Mouse (Mus musculus) heart, postnatal 0 days (tissue): ENCODE results near the gene Naaladl2. TPM values are rescaled to one million over a fixed set of nuclear protein-coding genes. Genes with fewer than 3 reads are reported as not detected.
"Not testable (repeated sequence)": the region's sequence is repeated elsewhere in the genome, so short reads cannot be mapped to it uniquely, and the experiment has no call there.

Source experiments
- ATAC-seq: fragments of 200-750 bp; cut with Nextera tagmentation; 2 replicates; pipeline ENCODE4 v1.8.0; 2017; ENCODE audit warnings: low read depth, moderate number of reproducible peaks, moderate library complexity; ENCODE audit not compliant: insufficient read depth
- DNase-seq: peaks from one replicate; pipeline ENCODE4 v3.0.0-alpha.2; 2016; ENCODE audit warnings: low spot score
- H3K27ac ChIP-seq: fragments of 300-500 bp; sonication (generic); 2 replicates; pipeline ENCODE4 v1.5.1; 2014; ENCODE audit warnings: low read depth, mild to moderate bottlenecking
- H3K27me3 ChIP-seq: fragments of 300-500 bp; sonication (generic); 2 replicates; pipeline ENCODE4 v1.6.1; 2014; ENCODE audit warnings: low read length, mixed read lengths; ENCODE audit not compliant: control insufficient read depth, insufficient read depth
- H3K36me3 ChIP-seq: fragments of 300-500 bp; sonication (generic); replicated peaks from 2 replicates; pipeline ENCODE4 v1.6.1; 2014; ENCODE audit warnings: low read length, mixed read lengths; ENCODE audit not compliant: control insufficient read depth, insufficient read depth
- H3K4me1 ChIP-seq: fragments of 300-500 bp; sonication (generic); 2 replicates; pipeline ENCODE4 v1.6.1; 2014; ENCODE audit warnings: antibody characterized with exemption; ENCODE audit not compliant: control insufficient read depth, insufficient read depth
- H3K4me2 ChIP-seq: fragments of 300-500 bp; sonication (generic); 2 replicates; pipeline ENCODE4 v1.6.1; 2014; ENCODE audit warnings: low read depth, mild to moderate bottlenecking, low read length, moderate library complexity
- H3K4me3 ChIP-seq: fragments of 300-500 bp; sonication (generic); 2 replicates; pipeline ENCODE4 v1.5.1; 2014; ENCODE audit warnings: low read depth, low read length
- H3K9ac ChIP-seq: fragments of 300-500 bp; sonication (generic); replicated peaks from 2 replicates; pipeline ENCODE4 v1.6.1; 2014; ENCODE audit warnings: low read depth, low read length, mixed read lengths
- H3K9me3 ChIP-seq: fragments of 300-500 bp; sonication (generic); replicated peaks from 2 replicates; pipeline ENCODE4 v1.6.1; 2016; ENCODE audit warnings: low read length; ENCODE audit not compliant: control insufficient read depth
- CTCF ChIP-seq: IDR thresholded peaks from 2 replicates; pipeline ENCODE4 v1.5.1; 2016; ENCODE audit warnings: antibody characterized with exemption, control low read depth, low read depth
- EP300 ChIP-seq: IDR thresholded peaks from 2 replicates; pipeline ENCODE4 v1.6.1; 2016; ENCODE audit warnings: antibody characterized with exemption, low read depth
- WGBS: fragments of 180-500 bp; shearing (Covaris S2); extraction: QIAGEN DNeasy Blood & Tissue Kit; methylation state at CpG from one replicate; pipeline ENCODE4 v1.1.7; 2014; 5-methylcytosine and 5-hydroxymethylcytosine counted together
- polyA plus RNA-seq: library from polyadenylated mRNA; unstranded; fragments of >200 nt; fragmentation: Nextera tagmentation; extraction: Ambion mirVana; gene quantifications from 2 replicates; pipeline ENCODE4 v1.2.1, GENCODE M21; 2015
- total RNA-seq: library from RNA; depleted of rRNA; stranded (reverse); fragments of >200 nt; gene quantifications from 2 replicates; pipeline ENCODE4 v1.2.3, GENCODE M21; 2014; ENCODE audit warnings: low replicate concordance

Naaladl2 gene
- total and polyA plus RNA-seq, 2 experiments from 2014 or later: 0.08 to 0.60 TPM

GRCm38 (mm10) chr3:24166531-24166930 lies 977.5 kb downstream of the Naaladl2 start:
- Histone ChIP-seq H3K4me3 (no peak overlapping the region), H3K36me3 (no peaks in the 10 kb centered on the region), H3K27ac (no peak overlapping the region), H3K4me2 (no peak overlapping the region), H3K27me3 (no peaks in the 10 kb centered on the region), H3K4me1 (no peaks in the 10 kb centered on the region), H3K9me3 (no peaks in the 10 kb centered on the region), H3K9ac (no peak overlapping the region)
- no peak for TF ChIP-seq EP300
- TF ChIP-seq CTCF: no peak
- ATAC-seq (no peak), DNase-seq (no peak)

DNA sequence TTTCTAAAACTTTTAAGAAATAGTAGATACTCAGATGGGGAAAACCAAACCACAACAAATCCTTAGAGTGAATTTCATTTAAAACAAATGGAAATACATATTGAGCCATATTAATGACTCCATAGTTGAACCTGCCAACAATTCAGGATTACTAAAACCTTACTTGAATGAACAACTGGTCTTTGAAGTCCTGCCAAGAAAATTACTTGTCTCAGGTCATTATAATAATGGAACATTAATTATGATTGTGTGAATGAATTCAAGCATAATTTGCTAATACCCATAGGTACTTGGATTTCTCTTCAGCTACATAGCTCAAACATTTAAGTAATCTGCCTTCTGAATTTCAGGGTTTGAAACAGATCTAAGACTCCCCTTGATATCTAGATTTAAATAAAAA lies 980.1 kb downstream of the Naaladl2 start:
- Histone ChIP-seq H3K4me1 (no peaks in the 10 kb centered on the region), H3K4me2 (no peak overlapping the region), H3K9me3 (no peaks in the 10 kb centered on the region), H3K4me3 (no peak overlapping the region), H3K27me3 (no peaks in the 10 kb centered on the region), H3K9ac (no peak overlapping the region), H3K36me3 (no peaks in the 10 kb centered on the region), H3K27ac (no peak overlapping the region)
- TF ChIP-seq CTCF (no peak), EP300 (no peak)
- DNase-seq (no peak), ATAC-seq (no peak)

- not testable (repeated sequence) for H3K27me3 ChIP-seq, H3K36me3 ChIP-seq, H3K9ac ChIP-seq, DNase-seq, H3K4me1 ChIP-seq, ATAC-seq, H3K4me2 ChIP-seq, H3K4me3 ChIP-seq, H3K9me3 ChIP-seq, H3K27ac ChIP-seq
- WGBS: 70% methylated on average over 4 of the region's 4 CpGs
These were observed 992.8 kb downstream of the Naaladl2 start for GRCm38 (mm10) chr3:24151086-24151815.

GRCm38 (mm10) chr3:24142808-24143207 lies 1001.3 kb downstream of the Naaladl2 start:
- no peak overlapping the region for H3K4me2 ChIP-seq
- no peak overlapping the region for H3K9ac ChIP-seq
- TF ChIP-seq CTCF (no peak), EP300 (no peak)
- no peak overlapping the region for H3K4me3 ChIP-seq
- H3K4me1 ChIP-seq: no peaks in the 10 kb centered on the region
- ATAC-seq (no peak), DNase-seq (no peak)
- H3K36me3 ChIP-seq: no peaks in the 10 kb centered on the region
- no peaks in the 10 kb centered on the region for H3K9me3 ChIP-seq
- H3K27ac ChIP-seq: no peak overlapping the region
- no peaks in the 10 kb centered on the region for H3K27me3 ChIP-seq
- WGBS: 63% methylated on average over 1 of the region's 1 CpGs

- H3K36me3 ChIP-seq: no peaks in the 10 kb centered on the region
- no peak overlapping the region for H3K27ac ChIP-seq
- H3K9me3 ChIP-seq: no peaks in the 10 kb centered on the region
- H3K4me2 ChIP-seq: no peak overlapping the region
- no peak for ATAC-seq
- DNase-seq: no peak
- WGBS: 71% methylated on average over 1 of the region's 1 CpGs
- no peaks in the 10 kb centered on the region for H3K4me1 ChIP-seq
- no peak overlapping the region for H3K9ac ChIP-seq
- TF ChIP-seq EP300: no peak
- TF ChIP-seq CTCF: no peak
- no peaks in the 10 kb centered on the region for H3K27me3 ChIP-seq
- H3K4me3 ChIP-seq: no peak overlapping the region
These were observed 1006.1 kb downstream of the Naaladl2 start for GRCm38 (mm10) chr3:24138002-24138401.

DNA sequence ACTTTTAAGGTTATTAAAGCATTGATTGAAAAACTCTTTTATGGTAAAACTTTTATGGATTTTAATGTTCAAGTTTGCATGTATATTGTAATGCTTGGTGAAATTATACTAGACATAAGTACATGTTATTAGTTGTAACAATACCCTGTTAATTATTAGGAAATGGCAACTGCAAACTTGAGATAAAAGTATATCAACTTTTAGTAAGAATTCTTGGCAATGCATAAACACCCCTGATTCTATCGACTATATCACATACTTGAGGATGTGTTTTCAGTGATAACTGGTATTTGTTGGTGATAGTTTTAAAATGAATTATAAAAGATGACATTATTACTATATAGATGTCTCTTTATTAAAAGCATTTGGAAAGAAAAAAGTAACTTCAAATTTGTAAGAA lies 1017.9 kb downstream of the Naaladl2 start:
- TF ChIP-seq EP300: no peak
- TF ChIP-seq CTCF: no peak
- DNase-seq (no peak), ATAC-seq (no peak)
- H3K27ac ChIP-seq: no peak overlapping the region
- H3K4me3 ChIP-seq: no peak overlapping the region
- WGBS: 49% methylated on average over 1 of the region's 1 CpGs
- no peaks in the 10 kb centered on the region for H3K4me1 ChIP-seq
- no peaks in the 10 kb centered on the region for H3K9me3 ChIP-seq
- H3K9ac ChIP-seq: no peak overlapping the region
- H3K27me3 ChIP-seq: no peaks in the 10 kb centered on the region
- no peaks in the 10 kb centered on the region for H3K36me3 ChIP-seq
- no peak overlapping the region for H3K4me2 ChIP-seq
